Mouse (Mus musculus) heart, adult 2 months (tissue): ENCODE results near the gene Gm12184.

Source experiments
- CTCF ChIP-seq: fragments of 200-600 bp; IDR thresholded peaks from 2 replicates; pipeline ENCODE4 v1.8.1; 2022; ENCODE audit warnings: antibody characterized with exemption, mild to moderate bottlenecking, moderate library complexity
- EP300 ChIP-seq: fragments of 200-500 bp; IDR thresholded peaks from 2 replicates; pipeline ENCODE4 v1.6.1; 2011; ENCODE audit warnings: low read depth, low read length, control low read depth; ENCODE audit not compliant: insufficient read depth
- POLR2A ChIP-seq: fragments of 200-500 bp; IDR thresholded peaks from 2 replicates; pipeline ENCODE4 v1.6.1; 2011; ENCODE audit warnings: mild to moderate bottlenecking, low read depth, low read length, control low read depth; ENCODE audit not compliant: insufficient read depth

DNA sequence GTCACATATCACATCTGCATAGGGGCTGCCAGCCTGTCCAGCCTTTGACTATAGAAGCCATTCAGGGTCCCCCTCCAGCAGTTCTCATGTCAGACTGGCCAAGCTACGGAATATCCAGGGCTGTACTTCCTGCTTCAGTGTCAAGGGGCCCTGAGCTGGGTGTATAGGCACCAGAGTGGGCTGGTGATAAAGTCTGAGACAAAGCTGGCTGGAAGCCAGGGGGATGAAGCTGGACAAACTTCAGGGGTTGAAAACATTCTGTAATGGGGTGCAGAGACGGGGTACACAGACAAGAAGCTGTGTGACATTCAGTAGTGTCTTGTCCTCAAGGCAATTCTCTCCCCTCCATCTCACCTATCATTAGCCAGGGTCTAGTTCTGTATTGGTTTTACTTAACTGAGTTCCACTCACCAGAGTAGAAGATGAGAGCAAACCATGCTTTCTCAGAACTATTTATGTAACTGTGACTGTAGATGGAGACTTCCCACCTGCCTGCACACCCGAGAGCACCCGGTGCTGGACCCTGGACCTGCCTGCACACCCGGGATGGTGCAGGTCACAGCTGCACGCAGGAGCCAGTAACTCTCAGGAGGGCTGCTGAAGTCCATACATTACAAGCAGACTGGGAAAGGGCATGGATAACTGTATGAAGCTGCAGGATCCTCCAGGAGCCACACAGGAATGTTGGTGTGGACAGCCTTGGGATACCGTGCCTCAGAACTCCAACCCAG is 43.1 kb upstream of the Gm12184 start:
- no peak for TF ChIP-seq POLR2A
- no peak for TF ChIP-seq CTCF
- TF ChIP-seq EP300: no peak
